Mouse (Mus musculus): ENCODE measurements around the gene Nlrp4e. TPM values are rescaled to one million over a fixed set of nuclear protein-coding genes. Genes with fewer than 3 reads are reported as not detected.
"Not testable (repeated sequence)": the region's sequence is repeated elsewhere in the genome, so short reads cannot be mapped to it uniquely, and the experiment has no call there.

Gene Nlrp4e
- polyA plus RNA-seq (2015; fragmentation: Nextera tagmentation; extraction: Ambion mirVana): not detected in 2 replicates

DNA sequence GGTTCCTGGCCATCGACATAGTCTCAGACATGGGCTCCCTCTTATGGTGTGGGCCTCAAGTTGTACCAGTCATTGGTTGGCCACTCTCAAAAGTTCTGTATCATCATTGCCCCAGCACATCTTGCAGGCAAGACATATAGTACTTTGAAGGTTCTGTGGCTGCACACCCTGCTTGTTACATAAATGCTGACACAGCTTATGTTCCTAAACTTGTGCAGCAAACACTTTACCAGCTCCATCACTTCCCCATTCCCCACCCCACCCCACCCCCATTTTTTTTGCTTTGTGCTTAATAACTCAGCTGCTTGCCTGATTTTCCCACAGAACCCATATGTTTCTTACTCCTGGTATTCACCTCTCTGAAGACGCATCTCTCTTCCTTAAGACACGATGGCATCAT is at the start of gene Nlrp4e:
Nlrp4e (plus strand) TSS at position 301 of the 400 bp plus-strand sequence.
- not testable (repeated sequence) for ATAC-seq (ENCODE audit: low FRiP score, low TSS enrichment); H3K4me2 ChIP-seq (replicated peaks; ENCODE audit: low read depth); H3K9ac ChIP-seq (ENCODE audit: low read length); H3K36me3 ChIP-seq (ENCODE audit: control insufficient read depth, insufficient read depth, low read length); H3K27ac ChIP-seq (replicated peaks); H3K27me3 ChIP-seq (ENCODE audit: control insufficient read depth, insufficient read depth, low read length); H3K4me3 ChIP-seq (ENCODE audit: low read depth, low read length); DNase-seq (ENCODE audit: low spot score); H3K4me1 ChIP-seq (replicated peaks; ENCODE audit: control insufficient read depth, insufficient read depth); H3K9me3 ChIP-seq (ENCODE audit: control insufficient read depth, low read length)
- WGBS: 90% methylated on average over 3 of the region's 3 CpGs

DNA sequence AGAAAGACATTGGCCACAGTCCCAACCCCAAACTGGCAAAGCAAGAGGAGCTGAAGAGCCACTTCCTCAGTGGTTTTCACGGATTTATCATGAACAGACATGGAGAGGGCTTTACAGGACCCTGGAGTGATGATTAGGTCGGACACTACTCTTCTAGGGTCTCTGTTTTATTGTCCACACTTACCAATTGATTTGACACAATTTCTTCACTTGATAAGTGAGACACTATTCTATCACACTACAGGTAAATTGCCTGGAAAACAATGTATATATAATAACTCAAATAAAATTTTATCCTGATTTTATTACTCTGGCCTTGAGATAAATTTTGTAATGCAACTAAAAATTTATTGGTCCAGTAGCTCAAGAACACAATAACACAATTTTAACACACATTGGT is 49.4 kb upstream of the Nlrp4e start, which contains the start of gene Vmn1r166:
Vmn1r166 (minus strand) TSS at position 101 of the 400 bp plus-strand sequence.
- not testable (repeated sequence) for H3K4me3 ChIP-seq (ENCODE audit: low read depth, low read length); H3K4me1 ChIP-seq (replicated peaks; ENCODE audit: control insufficient read depth, insufficient read depth)
- WGBS: no CpG with 5 or more reads among the region's 2 CpGs

DNA sequence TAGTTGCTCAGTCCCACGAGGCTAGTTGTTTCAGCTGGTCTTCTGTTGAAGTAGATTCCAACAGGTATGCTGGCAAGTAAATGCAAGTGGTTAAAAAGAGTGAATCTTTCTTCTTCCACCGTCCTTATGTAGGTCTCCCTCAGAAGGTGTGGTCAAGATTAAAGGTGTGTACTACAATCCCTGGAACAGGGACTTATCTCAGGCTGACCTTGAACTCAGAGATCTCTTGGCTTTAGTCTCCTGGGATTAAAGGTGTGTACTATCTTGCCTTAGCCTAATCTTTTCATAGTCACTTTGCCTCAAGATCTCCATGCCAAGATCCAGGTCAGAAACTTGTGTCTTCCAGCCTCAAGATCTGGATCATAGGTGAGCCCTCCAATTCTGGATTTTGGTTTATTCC is 22.2 kb upstream of the Nlrp4e start, which contains the start of gene Gm6902:
Gm6902 (minus strand) TSS at position 101 of the 400 bp plus-strand sequence.
- not testable (repeated sequence) for H3K4me2 ChIP-seq (replicated peaks; ENCODE audit: low read depth); ATAC-seq (ENCODE audit: low FRiP score, low TSS enrichment); H3K9me3 ChIP-seq (ENCODE audit: control insufficient read depth, low read length); H3K27me3 ChIP-seq (ENCODE audit: control insufficient read depth, insufficient read depth, low read length); H3K4me3 ChIP-seq (ENCODE audit: low read depth, low read length); DNase-seq (ENCODE audit: low spot score); H3K4me1 ChIP-seq (replicated peaks; ENCODE audit: control insufficient read depth, insufficient read depth); H3K36me3 ChIP-seq (ENCODE audit: control insufficient read depth, insufficient read depth, low read length); H3K9ac ChIP-seq (ENCODE audit: low read length); H3K27ac ChIP-seq (replicated peaks)
- WGBS: no CpG with 5 or more reads among the region's 2 CpGs

More for the DNA sequence above, 49.4 kb upstream of the Nlrp4e start, which contains the start of gene Vmn1r166:
- not testable (repeated sequence) for ATAC-seq (ENCODE audit: low FRiP score, low TSS enrichment); H3K4me2 ChIP-seq (replicated peaks; ENCODE audit: low read depth); H3K27ac ChIP-seq (replicated peaks); H3K9ac ChIP-seq (ENCODE audit: low read length); H3K36me3 ChIP-seq (ENCODE audit: control insufficient read depth, insufficient read depth, low read length); DNase-seq (ENCODE audit: low spot score); H3K27me3 ChIP-seq (ENCODE audit: control insufficient read depth, insufficient read depth, low read length); H3K9me3 ChIP-seq (ENCODE audit: control insufficient read depth, low read length)

DNA sequence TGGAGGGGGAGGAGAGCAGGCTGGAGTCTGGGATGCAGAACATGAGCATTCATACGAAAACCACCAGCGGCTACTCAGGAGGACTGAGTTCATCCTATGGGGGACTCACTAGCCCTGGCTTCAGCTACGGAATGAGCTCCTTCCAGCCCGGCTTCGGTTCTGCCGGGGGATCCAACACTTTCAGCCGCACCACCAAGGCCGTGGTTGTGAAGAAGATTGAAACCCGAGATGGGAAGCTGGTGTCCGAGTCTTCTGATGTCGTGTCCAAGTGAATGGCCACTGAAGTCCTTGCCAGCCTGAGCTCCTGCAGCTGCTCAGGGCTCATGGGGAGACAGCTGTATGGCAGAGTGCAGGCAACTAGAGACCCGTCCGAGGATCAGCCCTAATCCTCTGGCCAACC is 57.3 kb downstream of the Nlrp4e start:
- H3K27ac ChIP-seq (replicated peaks); H3K4me2 ChIP-seq (replicated peaks; ENCODE audit: low read depth); H3K9me3 ChIP-seq (ENCODE audit: control insufficient read depth, low read length); H3K36me3 ChIP-seq (ENCODE audit: control insufficient read depth, insufficient read depth, low read length); DNase-seq (ENCODE audit: low spot score); H3K27me3 ChIP-seq (ENCODE audit: control insufficient read depth, insufficient read depth, low read length); ATAC-seq (ENCODE audit: low FRiP score, low TSS enrichment); H3K4me1 ChIP-seq (replicated peaks; ENCODE audit: control insufficient read depth, insufficient read depth); H3K9ac ChIP-seq (ENCODE audit: low read length); H3K4me3 ChIP-seq (ENCODE audit: low read depth, low read length): not testable (repeated sequence)
- 91% methylated on average over 10 of the region's 13 CpGs for WGBS

DNA sequence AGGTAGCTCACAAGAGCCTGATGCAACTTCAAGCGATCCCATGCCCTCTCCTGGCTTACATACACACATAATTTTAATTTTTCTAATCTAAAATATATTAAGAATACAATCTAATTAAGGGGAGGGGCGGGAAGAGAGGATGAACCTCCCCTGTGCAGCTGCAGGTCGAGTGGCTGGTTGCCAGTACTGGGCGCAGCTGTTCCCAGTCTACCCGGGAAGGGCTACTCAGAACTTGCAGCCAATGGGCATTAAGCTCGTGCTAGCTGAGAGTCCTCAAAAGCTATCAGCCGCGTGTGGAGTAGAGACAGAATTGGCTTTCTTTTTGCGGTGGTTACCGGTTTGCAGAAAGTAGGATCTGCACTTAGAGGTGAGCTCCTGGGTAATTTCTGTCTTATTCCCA is 84.6 kb downstream of the Nlrp4e start, which contains the start of gene Nlrp5:
Nlrp5 (plus strand) TSS at position 301 of the 400 bp plus-strand sequence.
- 68% methylated on average over 10 of the region's 10 CpGs for WGBS
- H3K36me3 ChIP-seq (ENCODE audit: control insufficient read depth, insufficient read depth, low read length): no peaks in the 10 kb centered on the region
- no peak within 1 kb of the TSS for H3K27ac ChIP-seq (replicated peaks)
- no peaks in the 10 kb centered on the region for H3K27me3 ChIP-seq (ENCODE audit: control insufficient read depth, insufficient read depth, low read length)
- no peak within 1 kb of the TSS for H3K4me2 ChIP-seq (replicated peaks; ENCODE audit: low read depth)
- H3K9ac ChIP-seq (ENCODE audit: low read length): no peak within 1 kb of the TSS
- DNase-seq (ENCODE audit: low spot score): no peak
- no peak within 1 kb of the TSS for H3K4me3 ChIP-seq (ENCODE audit: low read depth, low read length)
- H3K9me3 ChIP-seq (ENCODE audit: control insufficient read depth, low read length): no peaks in the 10 kb centered on the region
- no peaks in the 10 kb centered on the region for H3K4me1 ChIP-seq (replicated peaks; ENCODE audit: control insufficient read depth, insufficient read depth)
- TF ChIP-seq EP300 (optimal IDR thresholded peaks at IDR 0.05) (no peak), CTCF (IDR thresholded peaks at IDR 0.05; ENCODE audit: low read depth) (no peak)
- no peak for ATAC-seq (ENCODE audit: low FRiP score, low TSS enrichment)

Small RNA genes within 50 kb of the gene (microRNA-seq; reads per million reads assigned to microRNA genes)
- not detected for gene Gm25196

Other genes with a start within 250 kb of the Nlrp4e start
- not detected in 2 replicates for gene Vmn1r163, start 245.7 kb upstream of the Nlrp4e start, polyA plus RNA-seq (2015; fragmentation: Nextera tagmentation; extraction: Ambion mirVana)
- not detected in 2 replicates for gene Gm8720, start 233.7 kb upstream of the Nlrp4e start, polyA plus RNA-seq (2015; fragmentation: Nextera tagmentation; extraction: Ambion mirVana)
- not detected in 2 replicates for gene Gm10662, start 156.7 kb upstream of the Nlrp4e start, polyA plus RNA-seq (2015; fragmentation: Nextera tagmentation; extraction: Ambion mirVana)
- not detected in 2 replicates for gene Vmn1r165, start 83.9 kb upstream of the Nlrp4e start, polyA plus RNA-seq (2015; fragmentation: Nextera tagmentation; extraction: Ambion mirVana)
- gene Vmn1r166, start 49.5 kb upstream of the Nlrp4e start, polyA plus RNA-seq (2015; fragmentation: Nextera tagmentation; extraction: Ambion mirVana): not detected in 2 replicates
- not detected in 2 replicates for gene Gm6902, start 22.3 kb upstream of the Nlrp4e start, polyA plus RNA-seq (2015; fragmentation: Nextera tagmentation; extraction: Ambion mirVana)
- not detected in 2 replicates for gene Nlrp5, start 84.7 kb downstream of the Nlrp4e start, polyA plus RNA-seq (2015; fragmentation: Nextera tagmentation; extraction: Ambion mirVana)
- gene Vmn1r167, start 206.0 kb downstream of the Nlrp4e start, polyA plus RNA-seq (2015; fragmentation: Nextera tagmentation; extraction: Ambion mirVana): not detected in 2 replicates
- gene Vmn1r168, start 238.5 kb downstream of the Nlrp4e start, polyA plus RNA-seq (2015; fragmentation: Nextera tagmentation; extraction: Ambion mirVana): not detected in 2 replicates